Mouse (Mus musculus) hindbrain, embryonic 10.5 days (tissue): ENCODE results near the gene Dgkh. TPM values are rescaled to one million over a fixed set of nuclear protein-coding genes. Genes with fewer than 3 reads are reported as not detected.

Experiments
- DNase-seq: peaks from one replicate; pipeline ENCODE4 v3.0.0-alpha.2; 2017; ENCODE audit warnings: low spot score
- H3K27ac ChIP-seq: fragments of 300-500 bp; sonication (generic); 2 replicates; pipeline ENCODE4 v1.5.1; 2016; ENCODE audit warnings: mild to moderate bottlenecking, moderate library complexity
- H3K27me3 ChIP-seq: fragments of 300-500 bp; sonication (generic); 2 replicates; pipeline ENCODE4 v1.6.1; 2016; ENCODE audit warnings: mild to moderate bottlenecking; ENCODE audit not compliant: poor library complexity, insufficient read depth, severe bottlenecking
- H3K36me3 ChIP-seq: fragments of 300-500 bp; sonication (generic); 2 replicates; pipeline ENCODE4 v1.6.1; 2016; ENCODE audit warnings: mild to moderate bottlenecking, moderate library complexity
- H3K4me1 ChIP-seq: fragments of 300-500 bp; sonication (generic); replicated peaks from 2 replicates; pipeline ENCODE4 v1.6.1; 2016; ENCODE audit warnings: mild to moderate bottlenecking
- H3K4me3 ChIP-seq: fragments of 300-500 bp; sonication (generic); 2 replicates; pipeline ENCODE4 v1.5.1; 2016; ENCODE audit warnings: mild to moderate bottlenecking, moderate library complexity
- H3K9me3 ChIP-seq: fragments of 300-500 bp; sonication (generic); 2 replicates; pipeline ENCODE4 v1.6.1; 2016; ENCODE audit warnings: mild to moderate bottlenecking, moderate library complexity
- WGBS: fragments of 180-500 bp; shearing (Covaris S2); methylation state at CpG from one replicate; pipeline ENCODE4 v1.1.7; 2016; 5-methylcytosine and 5-hydroxymethylcytosine counted together
- polyA plus RNA-seq: library from polyadenylated mRNA; unstranded; fragments of >200 nt; fragmentation: Nextera tagmentation; extraction: Ambion mirVana; gene quantifications from 2 replicates; pipeline ENCODE4 v1.2.1, GENCODE M21; 2016

Dgkh gene
- 0.88 and 1.2 TPM in 2 replicates for polyA plus RNA-seq

GRCm38 (mm10) chr14:78732617-78733312, at the start of gene Dgkh:
Gene Dgkh (minus strand): TSS chr14:78732776.
- under 1% methylated on average over 70 of the region's 71 CpGs for WGBS
- peak within 1 kb of the TSS; percentile 80 for H3K4me3 ChIP-seq
- no peaks in the 10 kb centered on the region for H3K9me3 ChIP-seq
- DNase-seq: peak; percentile 87
- H3K27me3 ChIP-seq: peaks cover 63% of the 10 kb centered on the region
- H3K36me3 ChIP-seq: no peaks in the 10 kb centered on the region
- peaks cover 29% of the 10 kb centered on the region for H3K4me1 ChIP-seq
- H3K27ac ChIP-seq: peak within 1 kb of the TSS; percentile 93

GRCm38 (mm10) chr14:78777215-78777614, 44.6 kb upstream of the Dgkh start:
- no peak overlapping the region for H3K4me3 ChIP-seq
- no peaks in the 10 kb centered on the region for H3K9me3 ChIP-seq
- no peak for DNase-seq
- H3K36me3 ChIP-seq: no peaks in the 10 kb centered on the region
- WGBS: 64% methylated on average over 18 of the region's 18 CpGs
- no peak overlapping the region for H3K27ac ChIP-seq
- H3K4me1 ChIP-seq: peaks cover 27% of the 10 kb centered on the region
- peaks cover 10% of the 10 kb centered on the region; the same call in 1 of the 2 replicates for H3K27me3 ChIP-seq

DNA sequence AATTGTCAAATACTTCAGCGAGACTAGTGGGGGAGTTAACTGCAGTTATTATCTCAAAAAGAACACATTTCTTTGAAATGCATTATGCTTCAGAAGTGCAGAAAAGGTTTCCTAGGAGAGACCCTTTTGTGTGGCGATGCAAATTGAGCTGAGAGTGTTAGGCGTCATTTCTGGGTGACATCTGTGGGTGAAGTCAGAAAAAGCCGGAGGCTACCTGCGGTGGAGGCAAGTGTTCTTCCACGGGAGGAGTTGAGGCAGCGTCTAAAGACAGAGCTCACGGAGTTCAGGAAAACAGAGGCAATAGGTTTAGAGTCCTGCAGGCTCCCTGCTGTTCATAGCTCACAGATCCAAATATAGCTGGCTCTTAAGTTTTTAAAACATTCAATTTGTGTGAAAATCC, 44.1 kb upstream of the Dgkh start:
- Histone ChIP-seq H3K27me3 (peaks cover 10% of the 10 kb centered on the region; the same call in 1 of the 2 replicates), H3K36me3 (no peaks in the 10 kb centered on the region), H3K4me1 (peaks cover 27% of the 10 kb centered on the region), H3K4me3 (no peak overlapping the region), H3K27ac (no peak overlapping the region), H3K9me3 (no peaks in the 10 kb centered on the region)
- DNase-seq: no peak
- WGBS: 16% methylated on average over 8 of the region's 8 CpGs

GRCm38 (mm10) chr14:78775699-78776098, 43.1 kb upstream of the Dgkh start:
- no peak overlapping the region for H3K4me3 ChIP-seq
- no peak overlapping the region for H3K27ac ChIP-seq
- H3K27me3 ChIP-seq: peaks cover 10% of the 10 kb centered on the region; the same call in 1 of the 2 replicates
- DNase-seq: no peak
- 68% methylated on average over 14 of the region's 14 CpGs for WGBS
- no peaks in the 10 kb centered on the region for H3K36me3 ChIP-seq
- H3K9me3 ChIP-seq: no peaks in the 10 kb centered on the region
- peaks cover 27% of the 10 kb centered on the region for H3K4me1 ChIP-seq

- 56% methylated on average over 6 of the region's 6 CpGs for WGBS
- peaks cover 10% of the 10 kb centered on the region; the same call in 1 of the 2 replicates for H3K27me3 ChIP-seq
- no peaks in the 10 kb centered on the region for H3K9me3 ChIP-seq
- H3K4me3 ChIP-seq: no peak overlapping the region
- peaks cover 29% of the 10 kb centered on the region for H3K4me1 ChIP-seq
- no peak for DNase-seq
- H3K27ac ChIP-seq: no peak overlapping the region
- H3K36me3 ChIP-seq: no peaks in the 10 kb centered on the region
Observed at GRCm38 (mm10) chr14:78775226-78775625, 42.6 kb upstream of the Dgkh start.

DNA sequence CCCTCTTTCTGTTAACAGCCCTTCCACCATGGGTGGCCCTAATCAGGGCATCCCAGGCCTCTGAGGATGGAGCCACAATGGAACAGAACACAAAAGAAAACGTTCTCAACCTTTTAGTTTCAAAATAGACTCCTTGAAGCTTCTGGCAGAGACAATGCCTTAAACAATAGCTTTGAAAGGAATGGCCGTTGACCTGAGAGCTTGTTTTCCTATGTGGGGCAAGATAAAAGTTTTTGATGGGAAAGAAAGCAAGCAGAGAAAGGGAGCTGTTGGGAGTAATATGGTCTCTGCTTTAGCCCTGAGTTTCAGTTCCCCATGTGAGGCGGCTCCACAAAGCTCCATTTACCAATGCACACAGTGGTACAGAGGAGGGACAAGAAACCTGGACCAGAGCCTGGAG, 37.9 kb upstream of the Dgkh start:
- H3K9me3 ChIP-seq: no peaks in the 10 kb centered on the region
- peaks cover 3% of the 10 kb centered on the region; the same call in 1 of the 2 replicates for H3K4me1 ChIP-seq
- no peaks in the 10 kb centered on the region for H3K36me3 ChIP-seq
- H3K27me3 ChIP-seq: 0 out of 2 replicates have a peak, but pooled peaks cover 4% of the 10 kb centered on the region
- no peak for DNase-seq
- WGBS: 22% methylated on average over 3 of the region's 3 CpGs
- no peak overlapping the region for H3K27ac ChIP-seq
- H3K4me3 ChIP-seq: no peak overlapping the region

- H3K36me3 ChIP-seq: no peaks in the 10 kb centered on the region
- WGBS: 89% methylated on average over 2 of the region's 2 CpGs
- H3K4me3 ChIP-seq: no peak overlapping the region
- H3K9me3 ChIP-seq: no peaks in the 10 kb centered on the region
- peaks cover 12% of the 10 kb centered on the region for H3K4me1 ChIP-seq
- H3K27me3 ChIP-seq: no peaks in the 10 kb centered on the region
- no peak for DNase-seq
- no peak overlapping the region for H3K27ac ChIP-seq
Observed at GRCm38 (mm10) chr14:78761064-78761463, 28.5 kb upstream of the Dgkh start.

DNA sequence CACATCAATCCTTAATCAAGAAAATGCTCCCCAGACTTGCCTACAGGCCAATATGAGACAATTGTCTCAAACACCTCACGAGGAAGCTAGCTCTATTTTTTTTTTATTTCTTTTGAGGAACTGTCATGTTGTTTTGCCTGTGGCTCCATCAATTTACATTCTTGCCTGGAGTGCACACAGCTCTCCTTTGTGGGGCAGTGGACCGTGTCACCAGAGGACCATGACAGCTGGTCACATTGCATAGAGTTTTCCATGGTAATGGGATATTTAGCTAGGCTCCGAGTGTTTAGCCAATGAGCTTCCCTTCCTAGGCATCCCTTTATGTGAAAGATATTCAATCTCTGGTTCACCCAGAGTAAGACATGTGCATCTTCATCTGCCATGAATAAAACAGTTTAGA, 26.9 kb upstream of the Dgkh start:
- Histone ChIP-seq H3K36me3 (no peaks in the 10 kb centered on the region), H3K27ac (no peak overlapping the region), H3K4me1 (peaks cover 12% of the 10 kb centered on the region), H3K27me3 (no peaks in the 10 kb centered on the region), H3K9me3 (no peaks in the 10 kb centered on the region), H3K4me3 (no peak overlapping the region)
- WGBS: 31% methylated on average over 3 of the region's 3 CpGs
- DNase-seq: peak; percentile 52

- DNase-seq: no peak
- H3K9me3 ChIP-seq: no peaks in the 10 kb centered on the region
- H3K36me3 ChIP-seq: no peaks in the 10 kb centered on the region
- H3K27ac ChIP-seq: no peak overlapping the region
- no peak overlapping the region for H3K4me3 ChIP-seq
- 85% methylated on average over 1 of the region's 1 CpGs for WGBS
- H3K27me3 ChIP-seq: no peaks in the 10 kb centered on the region
- H3K4me1 ChIP-seq: peaks cover 13% of the 10 kb centered on the region
Observed at GRCm38 (mm10) chr14:78755316-78755715, 22.7 kb upstream of the Dgkh start.

GRCm38 (mm10) chr14:78748692-78749091, 16.1 kb upstream of the Dgkh start:
- WGBS: 92% methylated on average over 2 of the region's 2 CpGs
- H3K4me1 ChIP-seq: peaks cover 2% of the 10 kb centered on the region; the same call in 1 of the 2 replicates
- no peak for DNase-seq

GRCm38 (mm10) chr14:78747969-78748651, 15.5 kb upstream of the Dgkh start:
- peaks cover 2% of the 10 kb centered on the region; the same call in 1 of the 2 replicates for H3K4me1 ChIP-seq
- H3K27me3 ChIP-seq: no peaks in the 10 kb centered on the region
- no peak overlapping the region for H3K4me3 ChIP-seq
- no peak for DNase-seq
- no peaks in the 10 kb centered on the region for H3K9me3 ChIP-seq
- no peaks in the 10 kb centered on the region for H3K36me3 ChIP-seq
- WGBS: 47% methylated on average over 14 of the region's 14 CpGs
- no peak overlapping the region for H3K27ac ChIP-seq

More at GRCm38 (mm10) chr14:78748692-78749091, 16.1 kb upstream of the Dgkh start:
- Histone ChIP-seq H3K27ac (no peak overlapping the region), H3K36me3 (no peaks in the 10 kb centered on the region), H3K9me3 (no peaks in the 10 kb centered on the region), H3K4me3 (no peak overlapping the region), H3K27me3 (no peaks in the 10 kb centered on the region)

DNA sequence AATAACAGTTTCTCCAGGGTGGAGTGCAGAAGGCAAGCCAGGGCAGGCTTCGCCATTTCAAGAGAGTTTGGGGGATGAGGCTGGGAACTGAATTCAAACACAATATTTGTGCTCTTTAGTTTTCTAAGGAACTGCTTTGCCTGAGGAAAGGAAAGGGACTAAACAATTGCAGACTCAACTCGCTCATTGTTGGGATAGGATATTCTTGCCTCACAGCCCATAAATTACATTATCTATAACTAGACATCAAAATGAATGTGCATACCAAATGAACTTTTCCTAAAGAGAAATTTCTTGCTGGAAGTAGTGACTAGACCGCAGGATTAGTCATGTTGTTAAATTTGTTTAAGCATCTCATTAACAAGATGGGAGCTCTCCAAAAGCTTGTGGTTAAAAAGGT, 14.9 kb upstream of the Dgkh start:
- DNase-seq: no peak
- Histone ChIP-seq H3K9me3 (no peaks in the 10 kb centered on the region), H3K27ac (no peak overlapping the region), H3K4me1 (peaks cover 2% of the 10 kb centered on the region; the same call in 1 of the 2 replicates), H3K36me3 (no peaks in the 10 kb centered on the region), H3K27me3 (no peaks in the 10 kb centered on the region), H3K4me3 (no peak overlapping the region)
- WGBS: 89% methylated on average over 3 of the region's 3 CpGs

GRCm38 (mm10) chr14:78734605-78735004, 2.0 kb upstream of the Dgkh start:
- DNase-seq: no peak
- 64% methylated on average over 5 of the region's 5 CpGs for WGBS
- no peaks in the 10 kb centered on the region for H3K9me3 ChIP-seq
- peaks cover 47% of the 10 kb centered on the region for H3K27me3 ChIP-seq
- peaks cover 29% of the 10 kb centered on the region for H3K4me1 ChIP-seq
- no peak overlapping the region for H3K4me3 ChIP-seq
- H3K36me3 ChIP-seq: no peaks in the 10 kb centered on the region
- H3K27ac ChIP-seq: no peak overlapping the region
